Mouse (Mus musculus): ENCODE results near the gene Sh3kbp1.

DNA sequence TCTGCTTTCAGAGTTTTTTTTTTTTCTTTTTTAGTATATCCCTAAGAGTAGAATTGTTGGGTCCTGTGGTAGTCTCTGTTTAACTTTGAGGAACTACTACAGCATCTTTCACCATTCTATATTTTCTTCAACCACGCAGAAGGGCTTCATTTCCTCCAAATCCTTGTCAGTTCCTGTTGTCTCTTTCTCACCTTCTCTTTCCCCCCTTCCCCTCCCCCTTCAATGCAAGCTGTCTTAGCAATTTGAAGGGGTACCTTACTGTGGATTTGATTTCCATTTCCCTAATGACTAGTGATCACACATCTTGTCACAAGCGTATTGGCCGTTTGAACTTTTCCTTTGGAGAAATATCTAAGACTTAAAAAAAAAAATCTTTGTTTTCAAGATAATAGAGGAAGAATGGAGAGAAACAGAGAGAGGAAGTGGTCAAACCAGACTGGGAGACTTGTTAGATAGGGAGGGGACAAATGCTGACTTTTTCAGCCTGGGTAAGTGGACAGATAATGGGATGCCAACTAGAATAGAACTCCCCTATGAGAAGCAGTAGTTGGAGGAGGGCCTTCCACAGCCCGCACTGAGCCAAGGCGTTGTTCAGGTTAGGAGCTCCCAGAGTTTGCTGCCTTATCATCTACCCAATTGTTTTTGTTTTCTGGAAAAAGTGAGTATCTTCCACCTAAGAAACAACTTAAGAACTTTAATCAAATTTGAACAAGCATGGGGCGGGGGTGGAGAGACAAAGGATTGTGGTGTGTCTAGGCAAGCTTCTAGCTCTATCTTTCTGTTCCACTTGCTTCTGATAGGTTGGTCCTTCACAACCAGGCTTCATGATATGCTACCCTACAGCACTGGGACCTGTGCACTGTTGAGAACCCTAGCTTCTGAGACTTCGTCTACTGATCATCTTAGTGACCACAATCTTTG is 130.1 kb downstream of the Sh3kbp1 start:
- TF ChIP-seq POLR2A (IDR thresholded peaks at IDR 0.05; ENCODE audit: insufficient read depth, low read length) = no peak
- no peak for TF ChIP-seq CTCF (IDR thresholded peaks at IDR 0.05; ENCODE audit: low read depth, low read length)

All from ES-Bruce4 (cell line).